Mouse (Mus musculus) testis, adult 10 weeks (tissue): Measurements from ENCODE around the gene Hprt. TPM values are rescaled to one million over a fixed set of nuclear protein-coding genes. Genes with fewer than 3 reads are reported as not detected.

Experiments used
- polyA plus RNA-seq: library from polyadenylated mRNA; stranded (reverse); fragments of 350-450 nt; fragmentation: Illumina TruSeq; extraction: RNeasy Lipid Tissue Mini Kit (QIAGEN cat#74804); gene quantifications from one replicate; pipeline ENCODE4 v1.2.3, GENCODE M21; 2014; ENCODE audit warnings: low read depth, low replicate concordance

Hprt gene
- polyA plus RNA-seq = 49.6 TPM

DNA sequence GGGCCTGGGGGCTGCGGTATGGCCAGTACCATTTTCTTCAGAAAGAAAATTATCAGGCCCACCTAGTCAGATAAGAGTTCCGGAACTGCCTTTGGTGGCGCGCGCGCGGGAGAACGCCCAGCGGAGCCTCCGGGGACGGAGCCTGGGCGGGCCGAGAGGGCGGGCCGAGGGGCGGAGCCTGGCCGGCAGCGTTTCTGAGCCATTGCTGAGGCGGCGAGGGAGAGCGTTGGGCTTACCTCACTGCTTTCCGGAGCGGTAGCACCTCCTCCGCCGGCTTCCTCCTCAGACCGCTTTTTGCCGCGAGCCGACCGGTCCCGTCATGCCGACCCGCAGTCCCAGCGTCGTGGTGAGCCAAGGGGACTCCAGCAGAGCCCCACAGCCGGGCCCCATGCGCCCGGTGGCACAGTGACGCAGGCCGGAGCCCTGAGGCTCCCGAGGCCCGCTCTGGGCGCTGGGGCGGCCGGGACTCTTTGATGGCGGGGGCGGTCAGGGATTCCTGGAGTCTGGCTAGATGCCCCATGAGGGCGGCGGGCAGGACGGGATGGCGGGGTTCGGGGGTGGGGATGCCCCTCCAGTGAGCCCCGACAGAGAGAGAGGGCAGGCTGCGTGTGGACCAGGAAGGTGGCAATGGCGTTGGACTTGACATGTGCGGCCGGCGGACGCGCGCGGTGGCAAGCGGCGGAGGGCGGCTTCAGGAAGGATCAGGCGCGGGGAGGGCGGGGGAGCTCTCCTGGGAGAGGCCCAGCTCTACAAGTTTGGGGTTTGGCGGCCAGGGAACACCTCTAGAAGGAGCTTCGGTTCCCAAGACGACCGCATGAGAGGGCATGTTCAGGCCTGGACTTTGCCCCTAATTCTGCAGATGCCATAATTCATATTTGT, at the start of gene Hprt:
TSS of gene Hprt (plus strand) at position 233 of the 879 bp plus-strand sequence.

Other genes with a start within 250 kb of the Hprt start
- gene Ccdc160, start 196.9 kb upstream of the Hprt start, polyA plus RNA-seq = 24.9 TPM
- 43.0 TPM for gene Phf6, start 75.9 kb upstream of the Hprt start, polyA plus RNA-seq